Mouse (Mus musculus) adrenal gland, adult 10 weeks (tissue): ENCODE data around the gene Cldn17. TPM values are rescaled to one million over a fixed set of nuclear protein-coding genes. Genes with fewer than 3 reads are reported as not detected.

Experiments used
- polyA plus RNA-seq: library from polyadenylated mRNA; stranded (reverse); fragments of 350-450 nt; fragmentation: Illumina TruSeq; extraction: RNeasy Lipid Tissue Mini Kit (QIAGEN cat#74804); gene quantifications from one replicate; pipeline ENCODE4 v1.2.3, GENCODE M21; 2014; ENCODE audit warnings: low read depth, low replicate concordance

Gene Cldn17
- polyA plus RNA-seq: not detected

DNA sequence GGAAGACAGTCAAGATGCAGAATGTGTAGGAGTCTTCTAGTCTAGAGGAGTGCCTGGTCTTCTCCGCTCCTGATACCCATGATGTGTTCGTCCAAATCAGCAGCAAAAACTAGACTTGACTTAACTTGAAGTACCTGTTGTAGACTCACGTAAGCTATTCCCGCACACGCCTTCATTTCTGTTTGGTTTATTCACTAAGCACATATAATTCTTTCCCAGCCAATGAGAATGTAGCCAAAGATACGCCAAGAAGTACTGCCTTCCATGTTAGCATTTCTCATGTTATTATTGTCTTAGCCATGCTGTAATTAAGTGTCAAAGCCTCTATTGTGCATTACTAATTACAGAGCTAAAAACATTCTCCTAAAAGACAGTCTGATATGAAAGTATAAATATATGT, at the start of gene Cldn17:
TSS of gene Cldn17 (minus strand) at position 101 of the 400 bp plus-strand sequence.

Other genes starting within 250 kb of the Cldn17 start
- gene Grik1, start 216.7 kb downstream of the Cldn17 start, polyA plus RNA-seq: 0.23 TPM
- gene Cldn8, start 56.2 kb upstream of the Cldn17 start, polyA plus RNA-seq: not detected
- gene Krtap24-1, start 105.3 kb upstream of the Cldn17 start, polyA plus RNA-seq: not detected
- gene 2310079G19Rik, start 120.7 kb upstream of the Cldn17 start, polyA plus RNA-seq: not detected
- not detected for gene Krtap26-1, start 140.8 kb upstream of the Cldn17 start, polyA plus RNA-seq
- not detected for gene Krtap27-1, start 164.7 kb upstream of the Cldn17 start, polyA plus RNA-seq
- not detected for gene 2310061N02Rik, start 201.0 kb upstream of the Cldn17 start, polyA plus RNA-seq
- not detected for gene Krtap13-1, start 221.9 kb upstream of the Cldn17 start, polyA plus RNA-seq
- gene Krtap13, start 244.7 kb upstream of the Cldn17 start, polyA plus RNA-seq: not detected